Mouse (Mus musculus) kidney, embryonic 14.5 days (tissue): ENCODE measurements around the gene Erbin. TPM values are rescaled to one million over a fixed set of nuclear protein-coding genes. Genes with fewer than 3 reads are reported as not detected.

Source experiments
- ATAC-seq: fragments of 200-750 bp; cut with Nextera tagmentation; 2 replicates; pipeline ENCODE4 v1.8.0; 2017; ENCODE audit warnings: moderate number of reproducible peaks, mild to moderate bottlenecking, moderate TSS enrichment, moderate library complexity; ENCODE audit not compliant: low FRiP score, low TSS enrichment
- H3K27ac ChIP-seq: fragments of 300-500 bp; sonication (generic); 2 replicates; pipeline ENCODE4 v1.5.1; 2014; ENCODE audit warnings: low read depth, mild to moderate bottlenecking, low read length, moderate library complexity, mixed read lengths
- H3K27me3 ChIP-seq: fragments of 300-500 bp; sonication (generic); 2 replicates; pipeline ENCODE4 v1.6.1; 2014; ENCODE audit warnings: mild to moderate bottlenecking, low read length; ENCODE audit not compliant: control insufficient read depth, insufficient read depth
- H3K36me3 ChIP-seq: fragments of 300-500 bp; sonication (generic); 2 replicates; pipeline ENCODE4 v1.6.1; 2014; ENCODE audit warnings: low read length, mixed read lengths; ENCODE audit not compliant: control insufficient read depth, insufficient read depth
- H3K4me1 ChIP-seq: fragments of 300-500 bp; sonication (generic); 2 replicates; pipeline ENCODE4 v1.6.1; 2014; ENCODE audit warnings: low read length, mixed read lengths; ENCODE audit not compliant: control insufficient read depth, insufficient read depth
- H3K4me2 ChIP-seq: fragments of 300-500 bp; sonication (generic); replicated peaks from 2 replicates; pipeline ENCODE4 v1.6.1; 2014; ENCODE audit warnings: low read depth, mild to moderate bottlenecking, low read length
- H3K4me3 ChIP-seq: fragments of 300-500 bp; sonication (generic); 2 replicates; pipeline ENCODE4 v1.5.1; 2014; ENCODE audit warnings: mild to moderate bottlenecking, low read length
- H3K9ac ChIP-seq: fragments of 300-500 bp; sonication (generic); 2 replicates; pipeline ENCODE4 v1.6.1; 2014; ENCODE audit warnings: low read depth, mild to moderate bottlenecking, low read length, moderate library complexity
- H3K9me3 ChIP-seq: fragments of 300-500 bp; sonication (generic); 2 replicates; pipeline ENCODE4 v1.6.1; 2016; ENCODE audit warnings: low read length; ENCODE audit not compliant: control insufficient read depth
- WGBS: fragments of 180-500 bp; shearing (Covaris S2); extraction: QIAGEN DNeasy Blood & Tissue Kit; methylation state at CpG from one replicate; pipeline ENCODE4 v1.1.7; 2014; 5-methylcytosine and 5-hydroxymethylcytosine counted together
- polyA plus RNA-seq: library from polyadenylated mRNA; unstranded; fragments of >200 nt; fragmentation: Nextera tagmentation; extraction: Ambion mirVana; gene quantifications from 2 replicates; pipeline ENCODE4 v1.2.1, GENCODE M21; 2014

Gene Erbin
- polyA plus RNA-seq, 1 experiment from 2014 or later = 39.5 TPM

DNA sequence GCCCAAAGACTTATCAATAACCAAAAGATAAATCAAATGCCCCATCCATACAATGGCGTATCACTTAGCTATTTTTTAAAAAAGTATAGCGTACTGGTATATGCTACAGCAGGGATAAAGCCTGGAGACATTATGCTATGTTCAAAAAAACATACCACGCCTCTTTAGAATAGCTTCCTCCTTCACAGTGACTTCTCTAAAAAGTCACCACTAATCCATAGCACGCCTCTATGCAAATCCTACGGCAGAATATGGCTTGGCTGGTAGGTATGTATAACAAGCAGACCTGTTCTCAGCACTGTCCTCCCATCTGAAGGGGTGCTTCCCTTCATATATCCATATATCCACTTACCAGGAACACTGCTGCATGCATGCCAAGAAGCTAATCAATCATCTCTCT lies 27.2 kb downstream of the Erbin start:
- ATAC-seq = no peak
- 93% methylated on average over 5 of the region's 5 CpGs for WGBS
- H3K27ac ChIP-seq = no peak overlapping the region
- H3K27me3 ChIP-seq = no peaks in the 10 kb centered on the region
- no peak overlapping the region for H3K9ac ChIP-seq
- no peaks in the 10 kb centered on the region for H3K9me3 ChIP-seq
- no peaks in the 10 kb centered on the region for H3K36me3 ChIP-seq
- peaks cover 6% of the 10 kb centered on the region; the same call in 1 of the 2 replicates for H3K4me1 ChIP-seq
- H3K4me2 ChIP-seq = no peak overlapping the region
- no peak overlapping the region for H3K4me3 ChIP-seq

DNA sequence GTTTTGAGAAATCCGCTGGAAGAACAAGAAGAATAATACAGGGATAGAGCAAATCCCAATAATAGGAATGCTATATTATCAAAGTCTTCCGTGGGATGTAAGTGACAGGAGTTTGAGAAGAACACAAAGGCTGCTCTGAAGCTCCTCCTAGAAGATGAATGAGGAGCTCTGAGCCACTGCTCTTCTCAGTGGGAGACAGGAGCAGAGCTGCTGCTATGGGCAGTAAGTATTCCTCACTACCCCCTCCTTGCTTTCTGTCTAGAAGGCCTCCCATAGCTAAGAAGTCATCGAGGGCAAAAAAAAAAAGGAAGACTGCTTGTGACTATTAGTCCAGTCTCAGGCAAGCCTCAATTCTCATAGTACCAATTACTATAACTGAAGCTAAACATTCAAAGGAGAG lies 30.3 kb downstream of the Erbin start:
- no peak for ATAC-seq
- no peak overlapping the region for H3K27ac ChIP-seq
- H3K4me3 ChIP-seq = no peak overlapping the region
- 77% methylated on average over 3 of the region's 3 CpGs for WGBS
- H3K27me3 ChIP-seq = no peaks in the 10 kb centered on the region
- H3K4me2 ChIP-seq = no peak overlapping the region
- peaks cover 6% of the 10 kb centered on the region; the same call in 1 of the 2 replicates for H3K4me1 ChIP-seq
- H3K9ac ChIP-seq = no peak overlapping the region
- H3K9me3 ChIP-seq = no peaks in the 10 kb centered on the region
- no peaks in the 10 kb centered on the region for H3K36me3 ChIP-seq

GRCm38 (mm10) chr13:103886503-103886902 lies 33.8 kb downstream of the Erbin start:
- Histone ChIP-seq H3K9ac (no peak overlapping the region), H3K27me3 (no peaks in the 10 kb centered on the region), H3K9me3 (no peaks in the 10 kb centered on the region), H3K36me3 (0 out of 2 replicates have a peak, but pooled peaks cover 4% of the 10 kb centered on the region), H3K4me2 (no peak overlapping the region), H3K4me3 (no peak overlapping the region), H3K4me1 (no peaks in the 10 kb centered on the region), H3K27ac (no peak overlapping the region)
- no peak for ATAC-seq
- WGBS = 90% methylated on average over 3 of the region's 3 CpGs

- WGBS = 93% methylated on average over 4 of the region's 4 CpGs
- Histone ChIP-seq H3K4me3 (no peak overlapping the region), H3K9me3 (no peaks in the 10 kb centered on the region), H3K4me2 (no peak overlapping the region), H3K36me3 (peaks cover 9% of the 10 kb centered on the region; the same call in 1 of the 2 replicates), H3K9ac (no peak overlapping the region), H3K4me1 (no peaks in the 10 kb centered on the region), H3K27ac (no peak overlapping the region), H3K27me3 (no peaks in the 10 kb centered on the region)
- ATAC-seq = no peak
These were observed 39.1 kb downstream of the Erbin start for GRCm38 (mm10) chr13:103881200-103881599.

DNA sequence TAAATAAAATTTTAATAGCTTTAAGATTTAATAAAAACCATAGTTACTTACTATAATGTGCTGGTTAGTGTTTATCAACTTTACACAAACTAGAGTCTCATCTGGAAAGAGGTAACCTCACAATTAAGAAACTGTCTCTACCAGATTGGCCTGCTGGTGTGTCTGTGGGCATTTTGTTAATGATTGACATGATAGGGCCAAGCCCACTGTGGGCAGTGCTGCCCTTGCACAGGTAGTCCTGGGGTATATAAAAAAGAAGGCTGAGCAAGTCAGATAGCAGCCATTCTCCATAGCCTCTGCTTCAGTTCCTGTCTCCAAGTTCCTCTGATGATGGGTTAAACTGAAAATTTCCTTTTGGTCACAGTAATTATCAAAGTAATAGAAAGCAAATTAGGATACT lies 43.6 kb downstream of the Erbin start:
- H3K27me3 ChIP-seq = no peaks in the 10 kb centered on the region
- no peak for ATAC-seq
- H3K4me2 ChIP-seq = no peak overlapping the region
- H3K9me3 ChIP-seq = no peaks in the 10 kb centered on the region
- no peak overlapping the region for H3K27ac ChIP-seq
- no peak overlapping the region for H3K9ac ChIP-seq
- no peak overlapping the region for H3K4me3 ChIP-seq
- peaks cover 8% of the 10 kb centered on the region; the same call in 1 of the 2 replicates for H3K36me3 ChIP-seq
- H3K4me1 ChIP-seq = no peaks in the 10 kb centered on the region

DNA sequence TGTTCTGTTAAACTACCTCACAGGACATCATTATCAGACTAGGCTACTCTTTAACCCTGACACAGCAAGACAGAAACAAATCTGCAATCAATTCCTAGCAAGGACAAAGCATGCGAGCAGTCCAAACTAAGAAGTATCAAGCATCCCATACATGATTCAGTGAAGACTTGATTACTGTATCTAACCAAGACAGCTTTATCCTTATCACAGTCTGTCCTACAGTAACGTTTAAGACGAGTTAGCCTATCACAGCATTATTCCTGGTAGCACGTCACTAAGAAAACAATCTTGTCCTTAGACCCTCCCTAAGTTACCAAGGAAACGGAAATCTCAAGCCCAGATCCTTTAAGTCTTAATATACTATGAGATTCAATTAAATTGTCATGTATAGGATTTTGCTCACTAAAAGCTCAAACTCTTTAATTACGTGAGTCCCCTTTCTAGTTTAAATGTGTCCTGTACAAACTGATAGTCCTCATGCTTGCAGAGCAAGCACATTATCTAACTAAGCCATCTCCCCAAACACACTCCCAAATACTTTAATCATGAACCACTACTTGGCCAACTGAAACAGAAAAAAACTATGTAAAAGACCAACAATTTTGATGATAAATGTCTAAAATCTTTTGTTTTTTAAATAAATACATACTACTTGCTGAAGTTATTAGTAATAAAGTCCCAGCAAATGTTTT lies 44.3 kb downstream of the Erbin start:
- H3K4me1 ChIP-seq = no peaks in the 10 kb centered on the region

DNA sequence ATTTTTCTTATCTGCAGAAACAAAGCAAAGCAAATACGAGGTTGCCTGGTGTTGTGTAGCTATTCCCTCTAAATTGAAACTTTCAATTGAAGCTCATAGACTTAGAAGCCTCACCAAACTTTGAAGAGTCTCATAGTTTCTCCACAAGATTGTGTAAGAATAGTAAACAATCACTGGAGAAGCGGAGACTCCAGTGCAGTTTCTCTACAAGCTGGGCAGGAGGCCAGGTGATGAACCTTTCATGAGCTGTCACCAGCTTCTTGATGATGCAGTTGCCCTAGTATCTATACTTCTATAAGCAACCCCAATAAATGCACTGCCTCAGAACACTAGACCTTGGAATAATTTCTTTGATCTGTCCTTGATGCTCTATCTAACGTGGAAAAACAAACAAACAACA lies 49.5 kb downstream of the Erbin start:
- no peak overlapping the region for H3K9ac ChIP-seq
- no peaks in the 10 kb centered on the region for H3K27me3 ChIP-seq
- WGBS = 85% methylated on average over 3 of the region's 3 CpGs
- no peak overlapping the region for H3K4me3 ChIP-seq
- no peaks in the 10 kb centered on the region for H3K4me1 ChIP-seq
- no peak for ATAC-seq
- no peak overlapping the region for H3K27ac ChIP-seq
- H3K9me3 ChIP-seq = no peaks in the 10 kb centered on the region
- peaks cover 10% of the 10 kb centered on the region for H3K36me3 ChIP-seq
- no peak overlapping the region for H3K4me2 ChIP-seq

More for the DNA sequence above, 44.3 kb downstream of the Erbin start:
- Histone ChIP-seq H3K27me3 (no peaks in the 10 kb centered on the region), H3K27ac (no peak overlapping the region), H3K4me2 (no peak overlapping the region), H3K9ac (no peak overlapping the region), H3K4me3 (no peak overlapping the region), H3K36me3 (peaks cover 4% of the 10 kb centered on the region; the same call in 1 of the 2 replicates), H3K9me3 (no peaks in the 10 kb centered on the region)
- no peak for ATAC-seq
- 78% methylated on average over 6 of the region's 6 CpGs for WGBS

DNA sequence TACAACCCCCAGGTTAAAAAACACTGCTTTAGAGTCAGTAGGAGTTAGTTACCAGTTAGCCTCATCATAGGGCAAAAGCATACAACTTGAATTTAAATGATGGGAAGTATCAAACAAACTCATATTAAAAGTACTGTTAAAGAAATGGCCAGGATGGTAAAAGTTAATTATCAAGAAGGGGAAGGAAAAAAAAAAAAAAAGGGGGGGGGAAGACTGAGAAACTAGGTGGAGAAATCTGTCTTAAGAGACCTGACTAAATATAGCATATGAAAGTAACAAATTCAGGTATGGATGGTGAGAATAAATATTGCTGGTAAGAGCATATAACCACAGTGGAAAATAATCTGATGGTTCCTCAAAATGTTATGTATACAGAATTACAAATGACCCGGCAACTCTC lies 50.2 kb downstream of the Erbin start:
- no peak overlapping the region for H3K27ac ChIP-seq
- 95% methylated on average over 1 of the region's 1 CpGs for WGBS
- H3K27me3 ChIP-seq = no peaks in the 10 kb centered on the region
- H3K9ac ChIP-seq = no peak overlapping the region
- H3K4me2 ChIP-seq = no peak overlapping the region
- no peaks in the 10 kb centered on the region for H3K4me1 ChIP-seq
- H3K36me3 ChIP-seq = peaks cover 10% of the 10 kb centered on the region
- H3K9me3 ChIP-seq = no peaks in the 10 kb centered on the region
- no peak overlapping the region for H3K4me3 ChIP-seq
- no peak for ATAC-seq

GRCm38 (mm10) chr13:103868875-103869274 lies 51.4 kb downstream of the Erbin start:
- Histone ChIP-seq H3K4me3 (no peak overlapping the region), H3K9ac (no peak overlapping the region), H3K4me2 (no peak overlapping the region), H3K27me3 (no peaks in the 10 kb centered on the region), H3K9me3 (no peaks in the 10 kb centered on the region), H3K36me3 (peaks cover 16% of the 10 kb centered on the region), H3K27ac (no peak overlapping the region), H3K4me1 (no peaks in the 10 kb centered on the region)
- WGBS = 22% methylated on average over 1 of the region's 1 CpGs
- ATAC-seq = no peak
